Mouse (Mus musculus) skeletal muscle tissue, postnatal 0 days (tissue): ENCODE results near the gene Pdlim3. TPM values are rescaled to one million over a fixed set of nuclear protein-coding genes. Genes with fewer than 3 reads are reported as not detected.

Source experiments
- polyA plus RNA-seq: library from polyadenylated mRNA; unstranded; fragments of >200 nt; fragmentation: Nextera tagmentation; extraction: Ambion mirVana; gene quantifications from 2 replicates; pipeline ENCODE4 v1.2.1, GENCODE M21; 2015

Gene Pdlim3
- polyA plus RNA-seq: 691 and 863 TPM in 2 replicates

DNA sequence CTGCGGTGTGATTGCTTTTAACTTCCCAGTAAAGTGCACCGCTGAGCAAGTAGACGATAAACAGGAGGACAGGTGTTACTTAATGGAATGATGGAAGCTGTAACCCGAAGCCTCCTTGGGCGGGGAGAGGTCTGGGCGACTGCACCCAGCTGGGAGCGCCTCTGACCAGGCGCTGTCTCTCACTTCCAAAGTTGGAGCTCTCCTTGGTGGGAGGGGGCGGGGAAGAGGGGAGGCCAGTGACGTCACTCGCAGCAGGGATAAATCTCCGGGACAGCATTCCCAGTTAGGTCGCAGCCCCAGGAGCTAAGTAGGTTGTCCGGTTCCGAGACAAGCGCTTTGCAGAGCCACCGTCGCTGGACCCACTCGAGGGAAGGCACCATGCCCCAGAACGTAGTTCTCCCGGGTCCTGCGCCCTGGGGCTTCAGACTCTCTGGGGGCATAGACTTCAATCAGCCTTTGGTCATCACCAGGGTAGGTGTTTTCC, at the start of gene Pdlim3:
Gene Pdlim3, plus strand, starts transcription at position 260 of the 484 bp plus-strand sequence.

GRCm38 (mm10) chr8:45934582-45935014, 49.3 kb downstream of the Pdlim3 start, which contains the start of gene Ccdc110:
TSS of gene Ccdc110 (plus strand) at chr8:45934619.

Other genes with a start within 250 kb of the Pdlim3 start
- not detected in 2 replicates for gene Ccdc110, start 49.2 kb downstream of the Pdlim3 start, polyA plus RNA-seq
- gene 1700029J07Rik, start 89.8 kb downstream of the Pdlim3 start, polyA plus RNA-seq: 1.2 and 2.1 TPM in 2 replicates
- gene Ufsp2, start 90.1 kb downstream of the Pdlim3 start, polyA plus RNA-seq: 55.8 and 56.1 TPM in 2 replicates
- gene Lrp2bp, start 113.8 kb downstream of the Pdlim3 start, polyA plus RNA-seq: 0.69 and 0.80 TPM in 2 replicates
- 4.7 and 7.4 TPM in 2 replicates for gene Ankrd37, start 120.2 kb downstream of the Pdlim3 start, polyA plus RNA-seq